Mouse (Mus musculus) ovary, postnatal 36 days (tissue): ENCODE results near the gene Fktn.
"Not testable (repeated sequence)": the region's sequence is repeated elsewhere in the genome, so short reads cannot be mapped to it uniquely, and the experiment has no call there.

Experiments used
- DNase-seq: peaks from one replicate; pipeline ENCODE4 v3.0.0; 2022; ENCODE audit warnings: low spot score, mixed read lengths

Gene Fktn

DNA sequence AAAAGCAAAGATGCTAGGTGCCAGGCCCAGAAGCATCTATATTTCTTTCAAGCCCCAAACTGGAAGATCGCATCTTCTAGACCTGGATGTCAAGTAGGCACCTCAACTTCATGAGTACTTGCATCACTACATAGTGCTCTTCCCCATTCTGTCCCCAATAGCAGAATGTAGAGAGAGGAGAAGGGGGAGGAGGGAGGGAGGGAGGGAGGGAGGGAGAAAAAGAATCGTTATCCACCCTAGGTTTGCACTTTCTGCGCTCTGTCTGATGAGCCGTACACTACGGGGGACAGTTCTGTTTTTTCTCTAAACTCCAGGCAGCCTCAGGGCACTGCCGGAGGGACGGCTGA is at the start of gene Fktn:
TSS of gene Fktn (plus strand) at position 295 of the 347 bp plus-strand sequence.
- no peak for DNase-seq

GRCm38 (mm10) chr4:53682092-53682491 is 31.7 kb upstream of the Fktn start:
- DNase-seq, result no peak

DNA sequence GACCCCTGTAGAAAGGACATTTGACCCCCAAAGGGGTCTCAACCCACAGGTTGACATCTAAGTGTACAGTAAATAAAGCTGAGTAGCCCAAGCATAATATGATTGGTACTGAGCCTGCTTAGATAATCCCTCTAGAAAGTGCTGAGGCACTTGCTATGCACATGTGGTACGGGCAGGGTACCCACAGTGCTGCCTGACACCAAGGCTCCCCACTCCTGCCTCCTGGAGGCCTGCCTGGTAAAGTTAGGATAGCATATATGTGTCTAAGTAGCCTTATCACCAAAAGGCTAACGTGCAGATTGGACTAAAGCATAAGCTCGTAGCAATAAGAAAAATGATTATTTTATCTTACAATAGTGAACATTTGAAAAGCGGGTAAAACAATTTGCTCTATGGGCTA is 24.8 kb upstream of the Fktn start:
- no peak for DNase-seq

DNA sequence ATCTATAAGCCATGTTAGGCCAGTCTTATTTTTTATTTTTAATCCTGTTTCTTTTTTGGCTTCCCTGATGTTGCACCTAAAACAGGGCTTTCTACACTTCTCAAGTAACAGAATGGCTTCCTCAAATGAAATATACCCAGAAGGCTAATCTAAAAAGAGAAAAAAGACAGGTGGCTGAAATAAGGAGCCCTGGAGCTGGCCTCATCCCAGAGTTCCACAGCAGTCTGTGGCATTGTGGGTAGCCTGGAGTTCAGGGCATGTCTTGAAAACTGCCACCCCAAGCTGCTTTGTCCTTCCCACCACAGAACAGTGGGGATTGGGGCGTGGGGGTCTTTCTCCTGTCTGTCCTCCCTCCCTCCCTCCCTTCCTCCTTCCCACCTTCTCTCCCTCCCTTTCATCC is 22.4 kb upstream of the Fktn start:
- no peak for DNase-seq

- DNase-seq, result not testable (repeated sequence)
Observed at GRCm38 (mm10) chr4:53709166-53709565, 4.6 kb upstream of the Fktn start.

DNA sequence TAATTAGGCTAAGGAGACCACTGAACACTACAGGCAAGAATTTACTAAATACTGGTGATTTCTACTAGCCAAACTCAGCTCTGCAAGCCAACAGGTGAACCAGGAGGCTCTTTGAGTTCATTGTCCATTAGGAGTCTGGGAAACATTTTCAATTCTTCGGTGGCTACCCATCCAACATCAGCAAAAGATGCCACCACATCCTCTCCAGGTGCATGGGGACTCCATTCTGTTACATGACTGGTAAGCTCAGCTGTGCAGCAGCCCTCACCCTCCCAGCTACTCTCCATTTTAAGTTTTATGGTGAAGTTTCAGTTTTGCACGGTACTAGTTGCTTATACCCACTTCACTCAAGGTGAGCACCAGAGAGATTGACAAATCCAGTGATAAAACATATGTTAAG is 3.8 kb upstream of the Fktn start:
- DNase-seq, result no peak

- no peak for DNase-seq
Observed at GRCm38 (mm10) chr4:53710555-53711328, 3.1 kb upstream of the Fktn start.

DNA sequence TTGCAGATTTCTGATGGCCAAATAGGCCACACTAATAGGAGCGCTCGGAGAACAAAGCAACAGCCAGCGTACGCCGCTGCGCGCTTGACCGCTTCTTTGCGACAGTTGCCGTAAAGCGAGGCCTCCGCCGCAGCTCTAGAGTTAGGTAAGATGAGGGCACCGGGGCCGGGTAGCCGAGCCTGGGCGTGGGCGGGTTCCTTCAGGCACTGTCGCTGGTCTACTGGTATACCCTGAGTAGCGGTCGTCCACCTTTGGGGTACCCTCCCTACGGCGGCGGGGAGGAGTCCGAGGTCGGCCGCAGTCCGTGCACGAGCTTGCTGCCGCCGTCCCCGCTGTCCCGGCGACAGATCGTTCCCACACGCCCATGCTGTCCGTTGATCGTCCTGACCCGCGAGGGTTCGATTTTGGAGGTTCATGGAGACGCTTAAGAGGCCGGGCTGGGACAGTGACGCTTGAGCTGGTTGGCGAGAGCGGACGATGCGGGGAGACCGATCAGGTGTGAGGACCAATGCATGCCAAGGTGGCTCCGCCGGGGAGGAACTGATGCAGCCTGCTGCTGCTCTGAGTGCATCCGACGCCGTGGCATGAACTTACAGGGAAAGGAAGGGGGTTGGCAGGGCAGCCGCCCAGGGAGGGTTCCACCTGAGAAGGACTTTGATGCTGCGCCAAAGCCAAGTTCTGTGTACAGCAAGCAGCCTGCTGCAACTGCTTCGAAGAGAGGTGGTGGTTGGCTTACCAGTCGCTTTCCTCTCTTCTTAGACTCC is 435 bp downstream of the Fktn start:
- peak; percentile 86 for DNase-seq

GRCm38 (mm10) chr4:53715977-53716376 is 2.2 kb downstream of the Fktn start:
- no peak for DNase-seq

GRCm38 (mm10) chr4:53717546-53717945 is 3.7 kb downstream of the Fktn start:
- DNase-seq, result no peak

GRCm38 (mm10) chr4:53718261-53718660 is 4.5 kb downstream of the Fktn start:
- no peak for DNase-seq

GRCm38 (mm10) chr4:53722506-53722905 is 8.7 kb downstream of the Fktn start:
- no peak for DNase-seq

GRCm38 (mm10) chr4:53726100-53726499 is 12.3 kb downstream of the Fktn start:
- not testable (repeated sequence) for DNase-seq

- no peak for DNase-seq
Observed at GRCm38 (mm10) chr4:53728121-53728520, 14.3 kb downstream of the Fktn start.

- DNase-seq, result no peak
Observed at GRCm38 (mm10) chr4:53738956-53739616, 25.3 kb downstream of the Fktn start.

- no peak for DNase-seq
Observed at GRCm38 (mm10) chr4:53749831-53750230, 36.0 kb downstream of the Fktn start.

DNA sequence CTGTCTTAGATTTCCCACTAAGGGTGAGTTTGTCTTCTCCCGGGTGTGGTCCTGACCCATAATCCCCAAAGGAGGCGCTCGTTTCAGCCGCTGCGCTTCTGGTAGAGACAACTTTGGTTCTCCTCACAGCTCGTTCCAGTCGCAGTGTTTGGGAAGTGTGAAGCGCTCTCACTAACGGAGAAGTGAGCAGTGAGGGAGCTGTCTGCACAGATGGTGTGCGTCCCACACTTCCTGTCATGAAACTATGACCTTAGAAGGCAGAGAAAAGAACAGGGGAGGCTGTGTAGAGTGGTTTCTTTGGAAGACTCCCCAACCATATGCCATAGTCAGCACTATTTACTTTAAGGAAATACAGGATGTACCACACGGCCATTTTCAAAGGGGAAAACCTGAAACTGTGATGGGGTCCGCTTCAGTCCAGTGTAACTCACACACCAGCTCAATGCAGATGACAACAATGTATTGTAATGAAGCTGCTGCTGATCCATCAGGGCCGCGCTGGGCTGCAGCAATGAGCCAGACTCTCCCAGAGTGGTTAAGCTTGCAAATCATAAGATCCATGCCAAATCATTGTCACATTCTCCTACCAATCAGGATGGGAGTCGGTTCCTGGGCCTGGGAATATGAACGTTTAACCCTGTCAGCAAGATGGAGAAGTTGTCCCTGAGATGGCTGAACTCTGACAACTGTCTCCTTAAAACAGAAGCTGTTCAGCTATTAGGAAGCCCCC is 36.8 kb downstream of the Fktn start:
- no peak for DNase-seq

- no peak for DNase-seq
Observed at GRCm38 (mm10) chr4:53757030-53757429, 43.2 kb downstream of the Fktn start.

DNA sequence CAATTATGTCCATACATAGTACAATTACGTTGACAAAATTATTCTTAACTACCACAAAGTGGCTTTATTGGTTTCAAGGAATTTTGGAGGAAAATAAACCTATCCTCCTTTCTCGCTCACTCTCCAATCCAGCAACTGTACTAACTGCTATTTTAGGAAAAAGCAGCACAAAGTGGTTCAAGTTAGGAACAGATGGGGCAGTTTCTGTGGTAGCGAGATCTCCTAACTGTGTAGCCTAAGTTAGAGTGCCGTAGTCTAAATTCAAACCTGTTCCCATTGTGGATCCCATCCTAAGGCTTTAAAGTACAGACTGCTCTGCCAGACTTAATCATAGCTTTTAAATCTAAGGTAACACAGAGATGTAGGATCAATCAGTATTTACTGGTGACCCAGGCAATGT is 45.0 kb downstream of the Fktn start:
- DNase-seq, result no peak

GRCm38 (mm10) chr4:53759678-53760077 is 45.9 kb downstream of the Fktn start:
- DNase-seq, result no peak

- no peak for DNase-seq
Observed at GRCm38 (mm10) chr4:53762501-53762900, 48.7 kb downstream of the Fktn start.
